Mouse (Mus musculus): ENCODE measurements around the gene Abcc9.

Gene Abcc9

GRCm38 (mm10) chr6:142545132-142545531, 157.0 kb downstream of the Abcc9 start:
- DNase-seq (ENCODE audit: low spot score) = no peak

GRCm38 (mm10) chr6:142543648-142544047, 158.5 kb downstream of the Abcc9 start:
- no peak for DNase-seq (ENCODE audit: low spot score)

GRCm38 (mm10) chr6:142542800-142543175, 159.3 kb downstream of the Abcc9 start:
- no peak for DNase-seq (ENCODE audit: low spot score)

- DNase-seq (ENCODE audit: low spot score) = no peak
These were observed 159.9 kb downstream of the Abcc9 start for GRCm38 (mm10) chr6:142542082-142542799.

- no peak for DNase-seq (ENCODE audit: low spot score)
These were observed 161.5 kb downstream of the Abcc9 start for GRCm38 (mm10) chr6:142540561-142541160.

- no peak for DNase-seq (ENCODE audit: low spot score)
These were observed 162.0 kb downstream of the Abcc9 start for GRCm38 (mm10) chr6:142540131-142540530.

GRCm38 (mm10) chr6:142538503-142538902, 163.6 kb downstream of the Abcc9 start:
- no peak for DNase-seq (ENCODE audit: low spot score)

Measured in urinary bladder, postnatal 10 days (tissue).